Mouse (Mus musculus): ENCODE data around the gene Cntn4. TPM values are rescaled to one million over a fixed set of nuclear protein-coding genes. Genes with fewer than 3 reads are reported as not detected.

Cntn4 gene
- polyA plus RNA-seq, 1 experiment = not detected

DNA sequence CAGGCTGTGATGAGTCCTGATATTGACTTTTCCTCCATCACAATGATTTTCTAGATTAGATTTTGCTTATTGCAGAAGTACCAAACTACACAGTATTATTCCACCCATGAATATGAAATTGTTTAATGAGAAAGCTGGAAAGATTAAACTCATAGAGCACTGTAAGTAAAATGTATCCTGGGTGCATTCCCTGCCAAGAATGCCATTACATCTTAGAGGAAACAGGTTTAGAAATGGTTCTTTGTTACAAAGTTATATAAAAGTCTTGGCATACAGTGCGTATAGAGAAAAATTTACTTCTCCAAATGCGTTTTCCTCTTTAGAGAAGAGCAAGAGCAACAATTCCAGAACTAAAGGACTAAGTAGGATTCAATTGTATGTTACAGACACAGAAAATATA, 261.8 kb downstream of the Cntn4 start:
- Histone ChIP-seq H3K27ac (replicated peaks; ENCODE audit: low read depth, low read length) (no peak overlapping the region), H3K4me1 (ENCODE audit: control insufficient read depth, insufficient read depth, insufficient read length, low read length) (no peaks in the 10 kb centered on the region), H3K4me3 (ENCODE audit: insufficient read depth, low read depth, low read length) (no peak overlapping the region)

DNA sequence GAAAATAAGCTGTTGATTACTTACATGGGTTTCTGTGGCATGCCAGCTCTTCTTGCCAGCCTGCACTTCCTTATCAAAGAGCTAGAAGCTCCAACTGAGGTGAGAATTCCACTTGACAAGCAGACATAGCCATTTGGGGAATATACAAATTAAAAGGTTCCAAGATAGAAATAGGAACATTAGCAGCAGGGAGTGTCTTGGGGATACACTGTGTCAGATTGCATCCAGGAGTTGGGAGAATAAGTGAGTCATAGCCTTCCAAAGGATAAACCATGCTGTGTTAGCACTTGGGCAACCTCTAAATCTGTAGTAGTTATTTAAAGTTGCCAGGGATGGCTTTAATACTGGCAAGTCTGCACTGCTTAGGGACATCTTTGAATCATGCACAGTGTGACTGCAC, 263.1 kb downstream of the Cntn4 start:
- no peak overlapping the region for H3K4me3 ChIP-seq (ENCODE audit: insufficient read depth, low read depth, low read length)

DNA sequence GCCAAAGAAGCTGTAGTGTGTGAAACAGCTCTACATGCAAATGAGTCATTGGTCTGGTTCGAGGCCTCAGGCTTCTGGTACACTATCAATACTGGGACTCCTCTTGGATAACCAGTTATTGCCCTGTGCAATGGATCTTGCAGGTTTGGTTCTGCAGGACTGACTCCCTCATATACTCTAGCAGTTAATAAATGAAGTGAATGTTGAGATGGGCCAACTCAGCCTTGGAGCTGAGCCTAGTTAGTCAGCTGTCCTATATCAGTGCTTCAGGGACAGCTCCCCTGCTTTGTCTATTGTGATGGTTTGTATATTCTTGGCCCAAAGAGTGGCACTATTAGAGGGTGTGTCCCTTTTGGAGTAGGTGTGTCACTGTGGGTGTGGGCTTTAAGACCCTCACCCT, 314.0 kb downstream of the Cntn4 start:
- Histone ChIP-seq H3K27ac (replicated peaks; ENCODE audit: low read depth, low read length) (no peak overlapping the region), H3K4me1 (ENCODE audit: control insufficient read depth, insufficient read depth, insufficient read length, low read length) (no peaks in the 10 kb centered on the region), H3K4me3 (ENCODE audit: insufficient read depth, low read depth, low read length) (no peak overlapping the region)

More for the DNA sequence above, 263.1 kb downstream of the Cntn4 start:
- Histone ChIP-seq H3K27ac (replicated peaks; ENCODE audit: low read depth, low read length) (no peak overlapping the region), H3K4me1 (ENCODE audit: control insufficient read depth, insufficient read depth, insufficient read length, low read length) (no peaks in the 10 kb centered on the region)

DNA sequence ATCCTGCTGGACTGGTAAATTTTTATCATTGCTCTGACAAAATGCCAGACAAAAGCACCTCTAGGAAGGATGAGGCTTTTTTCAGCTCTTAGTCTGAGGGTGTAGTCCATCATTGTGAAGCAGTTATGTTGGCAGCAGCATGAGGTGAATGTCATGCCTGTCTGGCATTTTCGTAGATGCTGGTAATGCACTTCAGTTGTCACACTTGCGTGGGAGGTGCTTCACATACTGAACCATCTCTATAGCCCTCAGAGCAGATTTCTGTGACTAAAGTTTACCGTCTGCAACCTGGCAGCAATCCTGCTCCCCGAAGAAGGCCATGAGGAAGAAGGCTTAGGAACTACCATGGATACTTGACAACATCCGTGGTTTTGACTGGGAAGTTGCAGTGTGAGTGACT, 335.6 kb downstream of the Cntn4 start:
- Histone ChIP-seq H3K4me3 (ENCODE audit: insufficient read depth, low read depth, low read length) (no peak overlapping the region), H3K4me1 (ENCODE audit: control insufficient read depth, insufficient read depth, insufficient read length, low read length) (no peaks in the 10 kb centered on the region), H3K27ac (replicated peaks; ENCODE audit: low read depth, low read length) (no peak overlapping the region)

DNA sequence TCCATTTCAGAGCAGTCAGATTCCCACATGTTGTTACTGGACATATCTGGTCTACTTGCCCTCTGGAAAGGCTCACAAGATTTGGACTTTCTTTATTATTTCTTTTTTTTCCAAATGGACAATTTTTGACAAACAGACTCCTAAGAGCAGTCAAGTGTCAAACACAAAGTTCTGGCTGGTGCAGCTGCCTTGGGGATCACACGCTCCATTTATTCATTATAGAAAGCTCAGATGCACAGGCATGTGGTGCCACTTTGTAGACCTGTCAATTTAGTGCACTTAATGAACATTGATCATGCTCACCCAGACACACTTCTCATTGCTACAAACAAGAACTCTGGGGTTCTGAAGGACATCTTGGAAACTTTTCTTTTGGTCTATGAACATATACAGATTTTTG, 337.7 kb downstream of the Cntn4 start:
- Histone ChIP-seq H3K4me1 (ENCODE audit: control insufficient read depth, insufficient read depth, insufficient read length, low read length) (no peaks in the 10 kb centered on the region), H3K4me3 (ENCODE audit: insufficient read depth, low read depth, low read length) (no peak overlapping the region), H3K27ac (replicated peaks; ENCODE audit: low read depth, low read length) (no peak overlapping the region)

DNA sequence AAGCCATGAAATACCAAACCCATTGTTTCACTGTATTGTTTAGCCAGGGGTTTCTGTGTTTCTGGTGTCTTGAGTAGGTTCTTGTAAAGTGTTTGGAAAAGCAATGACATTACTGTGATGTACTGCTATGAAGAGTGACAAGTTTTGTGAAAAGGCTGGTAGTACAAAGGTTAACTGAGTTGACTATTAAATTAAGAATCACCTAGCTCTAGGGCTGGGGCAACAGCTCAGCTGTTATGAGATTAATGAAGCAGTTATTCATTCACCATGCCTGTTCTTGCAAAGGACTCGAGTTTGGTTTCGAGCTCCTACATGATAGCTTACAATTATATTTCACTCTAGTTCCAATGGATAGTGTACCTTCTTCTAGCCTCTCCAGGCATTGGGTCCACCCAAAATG, 371.4 kb downstream of the Cntn4 start:
- no peaks in the 10 kb centered on the region for H3K4me1 ChIP-seq (ENCODE audit: control insufficient read depth, insufficient read depth, insufficient read length, low read length)
- H3K27ac ChIP-seq (replicated peaks; ENCODE audit: low read depth, low read length) = no peak overlapping the region
- no peak overlapping the region for H3K4me3 ChIP-seq (ENCODE audit: insufficient read depth, low read depth, low read length)

DNA sequence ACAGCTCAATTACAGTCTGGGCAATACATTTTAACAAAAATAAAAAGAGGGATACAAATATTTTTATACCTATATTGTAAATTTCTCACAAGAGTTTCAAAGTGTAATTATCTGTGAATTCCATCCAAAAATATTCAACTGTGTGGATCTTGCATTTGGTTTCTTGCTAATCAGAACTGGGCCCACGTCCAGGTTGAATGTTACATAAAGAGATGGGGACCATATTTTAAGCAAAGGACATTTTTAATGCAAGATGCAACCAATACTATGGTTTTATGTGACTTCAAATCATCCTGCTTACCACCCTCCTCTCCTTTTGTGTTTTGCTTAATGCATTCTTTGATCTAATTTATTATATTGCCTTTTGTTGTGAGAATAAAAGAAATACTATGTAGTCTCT, 378.7 kb downstream of the Cntn4 start:
- H3K27ac ChIP-seq (replicated peaks; ENCODE audit: low read depth, low read length) = no peak overlapping the region
- no peaks in the 10 kb centered on the region for H3K4me1 ChIP-seq (ENCODE audit: control insufficient read depth, insufficient read depth, insufficient read length, low read length)

DNA sequence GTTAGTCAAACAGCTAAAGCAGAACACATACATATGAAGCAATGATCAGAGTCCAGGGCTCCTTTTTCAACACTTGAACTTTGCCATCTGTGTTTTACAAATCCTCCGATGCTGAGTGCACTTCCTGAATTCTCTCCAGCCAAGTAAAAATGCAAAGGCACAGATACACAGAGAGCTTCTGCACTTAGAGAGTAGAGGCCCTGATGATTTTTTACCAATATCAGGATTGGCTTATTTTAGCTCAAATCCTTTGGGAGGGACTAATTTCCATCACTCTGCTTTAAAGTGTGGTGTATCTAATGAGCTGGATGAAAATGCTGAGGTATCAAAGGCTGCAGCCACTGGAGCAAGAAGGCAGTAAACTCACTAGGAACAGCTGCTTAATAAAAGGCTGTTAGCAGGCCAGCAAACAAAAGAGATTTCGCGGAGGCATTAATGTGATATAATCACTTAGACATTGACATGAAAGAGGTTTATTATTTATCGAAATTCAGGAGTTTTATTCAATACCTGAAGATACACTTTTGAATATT, 400.7 kb downstream of the Cntn4 start:
- no peak overlapping the region for H3K4me3 ChIP-seq (ENCODE audit: insufficient read depth, low read depth, low read length)
- no peaks in the 10 kb centered on the region for H3K4me1 ChIP-seq (ENCODE audit: control insufficient read depth, insufficient read depth, insufficient read length, low read length)
- no peak overlapping the region for H3K27ac ChIP-seq (replicated peaks; ENCODE audit: low read depth, low read length)

More for the DNA sequence above, 378.7 kb downstream of the Cntn4 start:
- H3K4me3 ChIP-seq (ENCODE audit: insufficient read depth, low read depth, low read length) = no peak overlapping the region

DNA sequence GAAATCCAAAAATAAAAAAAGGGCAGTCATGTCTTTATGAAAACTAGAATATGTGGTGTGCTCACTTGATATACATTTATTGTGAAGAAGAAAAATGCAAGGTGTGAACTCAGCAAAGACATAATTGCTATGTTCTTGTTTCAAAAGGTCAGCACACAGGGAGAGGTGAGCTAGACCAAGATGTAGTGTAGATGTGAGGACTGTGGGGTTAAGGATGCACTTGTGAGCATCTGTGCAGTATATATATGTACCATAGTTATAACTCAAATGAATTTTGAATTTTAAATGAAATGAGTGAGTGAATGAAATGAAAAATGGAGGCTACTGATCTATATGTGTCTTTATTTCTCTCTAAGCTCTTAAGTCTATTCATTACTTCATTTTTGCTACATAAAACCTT, 401.2 kb downstream of the Cntn4 start:
- Histone ChIP-seq H3K4me3 (ENCODE audit: insufficient read depth, low read depth, low read length) (no peak overlapping the region), H3K27ac (replicated peaks; ENCODE audit: low read depth, low read length) (no peak overlapping the region), H3K4me1 (ENCODE audit: control insufficient read depth, insufficient read depth, insufficient read length, low read length) (no peaks in the 10 kb centered on the region)

DNA sequence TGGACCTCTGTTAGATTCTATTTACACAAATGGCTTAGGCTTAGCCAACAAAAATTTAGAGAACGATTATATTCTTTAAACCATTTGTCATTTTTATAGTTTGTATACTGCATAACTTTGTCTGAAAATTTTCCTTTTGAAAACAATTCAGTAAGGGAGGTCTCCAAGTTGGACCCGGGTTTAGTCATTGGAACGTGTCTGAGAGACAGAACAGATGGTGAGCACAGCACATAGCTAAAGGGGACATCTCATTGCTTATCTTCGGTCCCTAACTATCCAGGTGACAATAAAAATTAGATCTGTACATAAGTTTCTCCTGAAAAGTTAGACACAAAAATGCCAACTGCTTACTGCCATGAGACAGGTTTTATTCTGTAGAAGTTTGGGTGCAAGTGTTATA, 420.4 kb downstream of the Cntn4 start:
- no peak overlapping the region for H3K4me3 ChIP-seq (ENCODE audit: insufficient read depth, low read depth, low read length)
- H3K27ac ChIP-seq (replicated peaks; ENCODE audit: low read depth, low read length) = no peak overlapping the region
- no peaks in the 10 kb centered on the region for H3K4me1 ChIP-seq (ENCODE audit: control insufficient read depth, insufficient read depth, insufficient read length, low read length)

DNA sequence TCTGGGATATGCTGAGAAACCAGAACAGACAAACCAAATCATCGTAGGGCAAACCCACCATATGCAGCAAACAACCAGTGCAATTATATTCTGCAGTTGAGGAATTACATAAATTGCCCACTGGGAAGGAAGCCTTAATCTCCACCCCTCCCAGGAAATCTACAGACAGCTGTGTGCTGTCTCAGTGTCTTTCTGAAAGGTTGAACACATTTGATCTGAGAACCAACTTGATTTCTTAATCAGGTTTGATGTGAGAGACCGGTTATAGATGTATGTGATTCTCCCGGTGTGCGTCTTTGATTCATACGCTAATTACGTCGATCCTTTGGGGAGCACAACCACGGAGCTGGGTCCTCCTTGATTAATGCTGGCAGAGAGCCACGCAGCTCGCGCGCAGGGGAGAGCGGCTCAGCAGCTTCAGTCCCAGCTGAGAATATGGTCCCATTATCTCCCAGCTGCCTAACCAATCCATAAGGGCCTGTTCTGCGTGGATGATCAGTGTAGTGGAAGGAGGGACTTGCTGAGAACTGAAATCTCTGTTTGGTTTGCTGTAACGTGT, 441.1 kb downstream of the Cntn4 start:
- no peak overlapping the region for H3K27ac ChIP-seq (replicated peaks; ENCODE audit: low read depth, low read length)
- H3K4me3 ChIP-seq (ENCODE audit: insufficient read depth, low read depth, low read length) = no peak overlapping the region
- H3K4me1 ChIP-seq (ENCODE audit: control insufficient read depth, insufficient read depth, insufficient read length, low read length) = no peaks in the 10 kb centered on the region

DNA sequence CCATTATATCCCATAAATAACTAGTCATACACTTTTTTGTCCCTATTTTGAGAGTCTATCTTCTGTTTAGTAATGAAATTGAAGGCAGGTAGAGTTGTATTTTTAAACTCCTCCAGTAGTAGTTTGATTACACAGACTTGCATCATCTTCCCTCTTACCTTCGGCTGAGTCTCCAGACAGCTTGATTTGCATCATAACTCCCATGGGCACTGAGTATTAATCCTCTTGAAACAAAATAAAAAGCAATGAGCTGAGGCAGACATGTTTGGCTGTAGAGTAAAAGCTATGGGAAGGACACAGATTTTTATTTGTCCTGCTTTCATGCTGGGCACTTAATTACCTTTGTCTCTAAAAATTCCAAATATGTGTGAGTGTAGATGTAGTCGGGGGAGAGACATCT, 476.1 kb downstream of the Cntn4 start:
- Histone ChIP-seq H3K27ac (replicated peaks; ENCODE audit: low read depth, low read length) (no peak overlapping the region), H3K4me3 (ENCODE audit: insufficient read depth, low read depth, low read length) (no peak overlapping the region), H3K4me1 (ENCODE audit: control insufficient read depth, insufficient read depth, insufficient read length, low read length) (no peaks in the 10 kb centered on the region)

DNA sequence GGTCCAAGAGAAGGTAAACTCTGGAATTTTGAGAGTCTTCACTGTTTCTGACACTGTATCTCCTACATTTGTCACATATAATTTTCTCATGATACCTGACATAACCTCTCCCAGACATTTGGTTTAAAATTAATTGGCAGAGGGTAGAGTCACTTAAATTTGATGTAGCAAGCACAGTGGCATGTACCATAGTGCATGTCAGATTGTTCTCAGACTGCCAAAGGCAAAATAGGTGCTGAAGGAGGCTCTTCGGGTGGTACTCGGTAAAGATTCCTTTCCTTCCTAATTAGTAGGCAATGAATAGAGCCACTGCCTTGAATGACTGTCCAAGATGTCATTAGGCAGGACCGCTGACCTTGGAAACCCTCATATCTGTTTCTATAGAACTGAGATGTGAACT, 477.9 kb downstream of the Cntn4 start:
- Histone ChIP-seq H3K4me1 (ENCODE audit: control insufficient read depth, insufficient read depth, insufficient read length, low read length) (no peaks in the 10 kb centered on the region), H3K4me3 (ENCODE audit: insufficient read depth, low read depth, low read length) (no peak overlapping the region), H3K27ac (replicated peaks; ENCODE audit: low read depth, low read length) (no peak overlapping the region)

DNA sequence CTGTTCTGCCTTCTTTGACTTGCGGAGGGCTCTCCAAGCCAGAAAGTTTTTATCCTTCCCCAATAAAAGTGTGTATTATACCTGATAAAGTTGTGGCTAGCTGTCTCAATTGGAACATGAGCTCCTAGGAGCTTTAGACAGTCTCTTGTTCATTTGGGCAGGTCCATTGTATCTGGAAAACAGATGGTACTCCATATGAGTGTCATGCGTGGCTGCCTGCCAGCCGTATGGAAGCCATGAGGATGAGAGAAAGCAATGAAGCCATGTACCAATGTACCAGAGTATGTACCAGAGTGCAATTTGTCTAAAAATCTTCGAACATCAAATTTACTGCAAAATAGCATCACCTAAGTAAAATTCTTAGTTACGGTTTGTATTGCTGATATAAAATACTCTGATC, 500.1 kb downstream of the Cntn4 start:
- H3K4me1 ChIP-seq (ENCODE audit: control insufficient read depth, insufficient read depth, insufficient read length, low read length) = no peaks in the 10 kb centered on the region
- H3K4me3 ChIP-seq (ENCODE audit: insufficient read depth, low read depth, low read length) = no peak overlapping the region
- H3K27ac ChIP-seq (replicated peaks; ENCODE audit: low read depth, low read length) = no peak overlapping the region

DNA sequence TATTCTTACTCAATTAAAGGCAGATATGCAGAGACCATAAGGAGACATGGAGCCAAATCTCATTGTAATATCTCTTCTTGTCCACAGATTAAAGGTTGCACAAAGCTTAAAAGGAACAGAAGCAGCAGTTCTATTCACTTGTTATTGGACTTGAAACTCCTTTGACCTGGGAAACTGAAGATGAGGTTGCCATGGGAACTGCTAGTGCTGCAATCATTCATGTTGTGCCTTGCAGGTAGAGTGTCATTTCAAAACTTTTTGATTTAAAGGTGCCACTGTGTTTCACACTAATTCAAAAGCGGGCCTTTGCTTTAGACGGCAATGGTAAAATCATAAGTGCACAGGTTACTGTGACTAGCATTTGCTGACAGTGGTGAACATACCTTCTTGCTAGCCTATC, 504.1 kb downstream of the Cntn4 start:
- Histone ChIP-seq H3K4me3 (ENCODE audit: insufficient read depth, low read depth, low read length) (no peak overlapping the region), H3K27ac (replicated peaks; ENCODE audit: low read depth, low read length) (no peak overlapping the region), H3K4me1 (ENCODE audit: control insufficient read depth, insufficient read depth, insufficient read length, low read length) (no peaks in the 10 kb centered on the region)

DNA sequence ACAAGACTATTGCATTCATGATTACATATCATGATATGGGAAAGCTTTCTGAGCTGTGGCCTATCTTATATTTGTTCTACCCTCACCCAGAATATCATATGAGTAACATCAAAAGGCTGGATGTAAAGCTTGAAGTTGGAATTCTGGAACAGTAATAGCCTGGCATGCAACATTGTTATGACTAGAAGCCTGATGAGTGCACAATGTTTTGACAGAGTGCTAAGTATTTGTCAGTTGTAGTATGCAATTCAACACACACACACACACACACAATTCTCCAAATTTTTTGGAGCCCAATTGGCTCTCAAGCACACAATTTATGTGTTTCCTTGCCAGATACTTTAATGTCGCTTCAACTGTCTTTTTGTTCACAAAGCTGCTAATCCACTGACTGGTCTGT, 523.5 kb downstream of the Cntn4 start:
- Histone ChIP-seq H3K4me1 (ENCODE audit: control insufficient read depth, insufficient read depth, insufficient read length, low read length) (no peaks in the 10 kb centered on the region), H3K4me3 (ENCODE audit: insufficient read depth, low read depth, low read length) (no peak overlapping the region), H3K27ac (replicated peaks; ENCODE audit: low read depth, low read length) (no peak overlapping the region)

DNA sequence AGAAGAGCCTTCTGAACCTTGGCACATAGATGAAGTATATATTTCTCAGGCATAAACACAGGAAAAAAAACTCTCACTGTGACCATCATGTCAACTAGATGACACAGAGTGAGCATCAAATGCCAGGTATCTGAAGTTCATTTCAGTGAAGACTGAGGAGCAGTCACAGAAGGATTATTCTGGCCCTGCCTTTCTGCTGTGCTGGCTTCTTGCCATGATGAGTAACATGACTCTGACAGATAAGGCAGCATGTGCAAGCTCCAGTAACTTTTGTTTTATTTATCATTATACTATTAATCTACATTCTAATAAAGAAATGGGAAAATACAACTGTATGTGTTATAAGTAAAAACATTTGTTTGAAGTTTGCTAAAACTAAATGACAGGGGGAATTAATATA, 529.9 kb downstream of the Cntn4 start:
- Histone ChIP-seq H3K4me1 (ENCODE audit: control insufficient read depth, insufficient read depth, insufficient read length, low read length) (no peaks in the 10 kb centered on the region), H3K27ac (replicated peaks; ENCODE audit: low read depth, low read length) (no peak overlapping the region), H3K4me3 (ENCODE audit: insufficient read depth, low read depth, low read length) (no peak overlapping the region)

Measured in brown adipose tissue, adult 24 weeks (tissue).